Mouse (Mus musculus): ENCODE results near the gene Tbata.

GRCm38 (mm10) chr10:61200998-61201397 is 29.2 kb downstream of the Tbata start:
- TF ChIP-seq BHLHE40 (IDR thresholded peaks at IDR 0.05; ENCODE audit: borderline replicate concordance, low read depth, low read length) (no peak), EP300 (IDR thresholded peaks at IDR 0.05; ENCODE audit: low read depth in 1 of 2, low read length in 2 of 2) (no peak), RAD21 (IDR thresholded peaks at IDR 0.05; ENCODE audit: low read depth, low read length) (no peak), GATA1 (IDR thresholded peaks at IDR 0.05; ENCODE audit: low read depth, low read length) (no peak), CTCF (IDR thresholded peaks at IDR 0.05 in 2 of 3, conservative IDR thresholded peaks at IDR 0.05 in 1 of 3; ENCODE audit: control insufficient read depth in 1 of 3, insufficient read depth in 1 of 3, low read depth in 2 of 3, low read length in 3 of 3, poor library complexity in 1 of 3, severe bottlenecking in 1 of 3) (no peak)
